Mouse (Mus musculus) stomach, postnatal 0 days (tissue): ENCODE data around the gene Gltp.

Experiments used
- CTCF ChIP-seq: IDR thresholded peaks from 2 replicates; pipeline ENCODE4 v1.5.1; 2016; ENCODE audit warnings: antibody characterized with exemption, low read depth, mild to moderate bottlenecking, moderate library complexity
- EP300 ChIP-seq: optimal IDR thresholded peaks from 2 replicates; pipeline ENCODE3; 2016; ENCODE audit warnings: antibody characterized with exemption

- no peak for TF ChIP-seq CTCF
- no peak for TF ChIP-seq EP300
These were observed 45.9 kb downstream of the Gltp start for GRCm38 (mm10) chr5:114644918-114645317.
